Mouse (Mus musculus) stomach, postnatal 0 days (tissue): ENCODE data around the gene Sorbs2.

Experiments
- CTCF ChIP-seq: IDR thresholded peaks from 2 replicates; pipeline ENCODE4 v1.5.1; 2016; ENCODE audit warnings: antibody characterized with exemption, low read depth, mild to moderate bottlenecking, moderate library complexity
- EP300 ChIP-seq: optimal IDR thresholded peaks from 2 replicates; pipeline ENCODE3; 2016; ENCODE audit warnings: antibody characterized with exemption

GRCm38 (mm10) chr8:45559176-45559820 is 51.7 kb downstream of the Sorbs2 start:
- no peak for TF ChIP-seq CTCF
- TF ChIP-seq EP300, result no peak
